Mouse (Mus musculus): Measurements from ENCODE around the gene Prss38. TPM values are rescaled to one million over a fixed set of nuclear protein-coding genes. Genes with fewer than 3 reads are reported as not detected.
"Not testable (repeated sequence)": the region's sequence is repeated elsewhere in the genome, so short reads cannot be mapped to it uniquely, and the experiment has no call there.

The Prss38 gene
- total RNA-seq, 2 experiments from 2014 or later: not detected

- no peak for DNase-seq (ENCODE audit: low spot score in 2 of 2)
These were observed 4.1 kb upstream of the Prss38 start for GRCm38 (mm10) chr11:59379547-59379946.

DNA sequence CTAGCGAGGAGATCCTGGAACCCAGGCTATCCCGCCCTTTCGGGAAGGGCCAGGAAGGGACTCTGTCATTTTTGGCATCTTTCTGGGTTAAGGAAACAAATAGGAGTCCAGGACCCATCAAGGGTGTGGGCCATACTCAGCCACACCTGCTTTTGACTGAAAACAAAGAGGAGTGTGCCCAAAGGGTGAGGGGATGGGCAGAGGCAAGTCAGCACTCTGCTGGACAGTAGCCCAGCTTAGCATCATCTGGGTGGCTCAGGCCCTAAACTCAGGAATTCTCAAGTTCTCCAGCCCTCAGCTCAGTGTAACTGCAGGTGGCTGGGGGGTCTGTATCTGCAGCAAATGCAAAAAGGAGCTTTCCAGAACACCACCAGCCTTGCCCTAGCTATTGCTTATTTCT, 2.5 kb upstream of the Prss38 start:
- no peak for DNase-seq (ENCODE audit: low spot score in 2 of 2)

DNA sequence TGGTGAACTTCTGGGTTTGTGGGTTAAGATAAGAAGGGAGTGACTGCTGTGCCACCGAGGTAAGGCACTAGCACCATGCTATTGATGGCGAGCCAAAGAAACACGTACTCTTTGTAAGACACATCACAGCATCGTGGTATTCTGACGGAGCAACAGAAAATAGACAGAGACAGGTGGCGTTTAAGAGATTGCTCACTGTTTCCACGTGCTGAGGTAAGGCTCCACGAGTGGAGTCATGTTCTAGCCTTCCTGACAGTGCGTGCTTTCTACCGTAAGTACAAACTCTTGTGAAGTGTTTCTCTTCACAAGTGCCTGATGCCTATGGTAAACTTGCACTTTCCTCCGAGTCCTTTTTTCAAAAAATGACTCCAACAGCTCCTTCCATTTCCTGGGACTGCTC, 5.6 kb downstream of the Prss38 start:
- no peak for DNase-seq (ENCODE audit: low spot score in 2 of 2)

GRCm38 (mm10) chr11:59367955-59368354, 7.5 kb downstream of the Prss38 start:
- not testable (repeated sequence) for DNase-seq (ENCODE audit: low spot score in 2 of 2)

DNA sequence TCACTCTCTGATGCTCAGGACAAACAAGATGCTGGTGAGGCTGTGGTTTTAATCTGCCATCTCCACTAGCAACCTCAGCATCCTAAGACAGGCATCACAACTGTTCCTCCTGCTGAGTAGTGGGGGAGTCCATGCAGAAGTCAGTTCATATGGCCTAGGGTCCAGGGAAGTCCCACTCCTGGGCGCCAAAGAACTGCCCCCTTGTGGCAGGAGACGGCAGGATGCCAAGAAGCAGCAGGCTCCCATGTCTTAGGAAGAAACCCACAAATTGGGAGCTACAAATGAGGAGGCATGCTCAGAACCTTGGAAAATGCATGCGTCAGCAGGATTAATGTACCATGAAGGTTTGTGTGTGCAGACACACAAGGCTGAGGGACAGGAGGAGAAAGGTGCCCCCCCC, 8.8 kb downstream of the Prss38 start:
- DNase-seq (ENCODE audit: low spot score in 2 of 2): no peak

DNA sequence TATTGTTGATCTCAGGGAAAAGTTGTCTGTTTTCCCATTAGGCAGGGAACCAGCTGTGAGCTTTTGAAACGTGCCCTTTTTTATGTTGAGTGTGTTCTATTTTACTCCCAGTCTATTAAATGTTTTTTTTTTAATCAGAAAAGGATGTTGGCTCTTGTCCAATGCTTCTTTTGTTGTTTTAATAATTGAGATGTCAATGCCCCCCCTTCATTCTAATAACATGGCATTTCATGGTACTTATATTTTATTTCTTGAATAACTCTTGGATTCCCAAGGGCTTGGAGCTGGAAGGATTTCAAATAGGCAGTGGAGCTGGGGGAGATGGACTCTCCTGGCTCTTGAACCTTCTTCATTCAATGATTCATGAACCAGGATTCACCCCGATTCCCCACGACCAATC, 9.4 kb downstream of the Prss38 start:
- no peak for DNase-seq (ENCODE audit: low spot score in 2 of 2)

DNA sequence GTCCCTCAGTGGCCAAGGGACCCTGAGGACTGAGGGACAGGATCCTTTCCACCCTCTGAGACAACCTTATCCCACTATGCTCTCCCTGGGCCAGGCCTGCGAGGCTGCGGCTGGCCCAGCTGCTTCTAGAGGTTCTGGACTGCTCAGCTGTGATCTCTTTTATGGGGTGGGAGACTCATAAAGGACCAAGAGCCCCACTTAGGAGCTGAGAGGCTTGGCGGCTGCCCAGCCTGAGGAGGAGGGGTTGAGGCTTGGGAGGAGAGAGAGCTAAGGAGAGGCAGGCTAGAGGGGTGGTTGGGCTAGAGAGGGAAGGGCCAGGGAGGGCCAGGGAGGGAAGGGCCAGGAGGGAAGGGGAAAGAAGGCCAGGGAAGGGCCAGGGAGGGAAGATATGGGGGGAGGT, 11.0 kb downstream of the Prss38 start:
- DNase-seq (ENCODE audit: low spot score in 2 of 2): no peak

- no peak for DNase-seq (ENCODE audit: low spot score in 2 of 2)
These were observed 11.4 kb downstream of the Prss38 start for GRCm38 (mm10) chr11:59364007-59364406.

- DNase-seq (ENCODE audit: low spot score in 2 of 2): no peak
These were observed 14.2 kb downstream of the Prss38 start for GRCm38 (mm10) chr11:59361291-59361690.

GRCm38 (mm10) chr11:59356874-59357289, 18.6 kb downstream of the Prss38 start:
- DNase-seq (ENCODE audit: low spot score in 2 of 2): no peak

- DNase-seq (ENCODE audit: low spot score in 2 of 2): no peak
These were observed 20.7 kb downstream of the Prss38 start for GRCm38 (mm10) chr11:59354793-59355192.

DNA sequence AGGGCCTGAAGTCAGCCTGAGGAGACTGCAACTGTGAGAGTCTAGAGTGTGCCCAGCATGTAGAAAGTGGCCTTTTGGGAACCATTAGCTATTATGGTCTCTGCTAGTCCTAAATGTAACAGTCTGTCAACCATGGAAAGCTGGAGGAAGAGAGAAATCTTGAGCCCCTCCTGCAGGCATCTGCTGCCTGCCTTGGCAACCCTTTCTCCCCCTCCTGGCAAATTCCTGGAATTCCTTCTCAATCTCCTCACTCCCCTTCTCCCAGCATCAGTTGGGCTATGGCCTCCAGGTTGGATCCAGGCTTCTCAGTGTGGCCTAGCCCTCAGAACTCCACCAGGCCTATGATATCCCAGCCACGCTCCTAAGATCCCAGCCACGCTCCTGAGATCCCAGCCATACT, 25.1 kb downstream of the Prss38 start:
- no peak for DNase-seq (ENCODE audit: low spot score in 2 of 2)

- no peak for DNase-seq (ENCODE audit: low spot score in 2 of 2)
These were observed 29.1 kb downstream of the Prss38 start for GRCm38 (mm10) chr11:59346166-59346910.

GRCm38 (mm10) chr11:59342956-59343355, 32.5 kb downstream of the Prss38 start:
- no peak for DNase-seq (ENCODE audit: low spot score in 2 of 2)

GRCm38 (mm10) chr11:59338736-59339120, 36.7 kb downstream of the Prss38 start:
- peak; percentile 68 to 73 for DNase-seq (ENCODE audit: low spot score in 2 of 2)

DNA sequence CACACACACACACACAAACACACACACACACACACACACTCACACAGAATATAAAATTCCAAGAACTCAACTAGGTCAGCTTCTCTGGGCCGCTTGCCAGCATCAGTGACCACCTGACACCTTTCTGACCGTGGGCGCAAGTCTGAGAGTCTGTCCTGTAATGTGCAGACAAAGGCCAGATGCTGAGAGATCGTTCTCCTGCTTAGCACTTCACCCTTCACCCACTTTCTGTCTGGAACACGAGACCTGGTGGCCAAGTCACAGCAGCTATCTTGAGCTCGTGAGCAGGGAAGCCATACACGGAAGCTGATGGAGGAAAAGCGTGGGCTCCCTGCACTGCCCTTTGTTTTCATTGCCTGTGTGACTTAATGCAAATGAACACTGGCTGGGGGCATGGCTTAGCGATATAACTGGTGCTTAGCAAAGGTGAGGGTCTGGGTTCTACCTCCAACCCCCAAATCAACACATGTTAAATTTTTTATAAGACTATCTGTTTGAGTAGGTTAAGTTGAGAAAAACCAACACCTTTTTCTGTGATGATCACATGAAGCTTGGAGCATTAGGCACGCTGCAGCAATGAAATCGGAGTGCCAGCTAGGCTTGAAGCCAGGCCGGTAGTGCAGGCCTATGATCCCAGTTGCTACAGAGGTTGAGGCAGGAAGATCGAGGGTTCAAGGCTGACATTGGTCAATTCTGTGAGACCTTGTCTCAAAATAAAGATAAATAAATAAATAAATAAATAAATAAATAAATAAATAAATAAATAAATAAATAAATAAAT, 37.3 kb downstream of the Prss38 start:
- peak; percentile 45 to 46 for DNase-seq (ENCODE audit: low spot score in 2 of 2)

- no peak for DNase-seq (ENCODE audit: low spot score in 2 of 2)
These were observed 39.1 kb downstream of the Prss38 start for GRCm38 (mm10) chr11:59336381-59336780.

- DNase-seq (ENCODE audit: low spot score in 2 of 2): no peak
These were observed 39.5 kb downstream of the Prss38 start for GRCm38 (mm10) chr11:59335942-59336341.

DNA sequence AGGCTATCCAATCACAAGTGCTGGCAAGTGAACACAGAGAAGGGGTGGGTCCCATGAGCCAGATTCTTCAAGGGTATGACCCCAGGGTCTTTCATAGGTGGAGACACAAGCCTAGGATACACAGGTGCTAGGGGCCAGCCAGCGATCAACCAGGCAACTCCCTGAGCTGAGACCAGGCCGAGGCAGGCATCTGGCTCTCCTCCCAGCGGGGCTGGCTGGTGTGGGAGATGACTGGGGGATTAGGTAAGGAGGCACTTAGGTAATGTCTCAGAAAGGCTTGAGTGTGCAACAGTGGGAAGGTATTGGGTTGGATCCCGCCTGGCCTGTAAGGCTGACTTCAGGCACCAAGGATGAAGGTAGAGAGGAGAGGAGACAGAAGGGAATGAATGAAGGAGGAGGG, 40.3 kb downstream of the Prss38 start:
- no peak for DNase-seq (ENCODE audit: low spot score in 2 of 2)

GRCm38 (mm10) chr11:59332938-59333337, 42.5 kb downstream of the Prss38 start:
- DNase-seq (ENCODE audit: low spot score in 2 of 2): no peak

DNA sequence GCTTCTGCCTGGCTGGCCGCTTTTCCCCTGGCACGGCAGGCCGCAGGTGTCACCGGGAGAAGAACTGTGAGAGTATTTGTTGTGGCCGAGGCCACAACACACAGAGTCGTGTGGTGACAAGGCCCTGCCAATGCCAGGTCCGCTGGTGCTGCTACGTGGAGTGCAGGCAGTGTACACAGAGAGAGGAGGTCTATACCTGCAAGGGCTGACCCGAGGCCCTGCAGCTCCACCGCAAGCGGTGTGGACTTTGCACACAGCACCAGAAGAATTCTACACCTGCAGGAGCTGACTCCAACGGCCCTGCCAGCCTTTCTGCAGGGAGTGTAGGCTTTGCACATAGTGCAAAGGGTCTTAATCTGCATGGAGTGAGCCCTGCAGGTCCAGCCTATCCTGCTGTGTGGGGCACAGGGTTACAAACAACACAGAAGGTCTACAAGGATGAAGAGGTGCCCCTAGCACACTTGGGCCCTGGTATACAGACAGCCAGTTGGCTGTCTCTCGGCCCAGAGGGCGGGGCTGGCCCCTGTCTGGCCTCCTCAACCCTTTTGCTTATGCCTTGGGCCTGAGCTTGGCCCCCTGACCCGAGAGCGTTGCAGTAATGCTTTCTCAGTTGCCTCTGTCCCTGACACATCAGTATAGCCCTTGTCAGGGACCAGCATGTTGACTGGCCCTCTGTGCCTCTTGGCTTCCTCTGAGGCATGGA, 44.1 kb downstream of the Prss38 start:
- no peak for DNase-seq (ENCODE audit: low spot score in 2 of 2)

- peak; percentile 69 to 73 for DNase-seq (ENCODE audit: low spot score in 2 of 2)
These were observed 44.9 kb downstream of the Prss38 start for GRCm38 (mm10) chr11:59330560-59330959.
